Mouse (Mus musculus): ENCODE results near the gene Efhc1. TPM values are rescaled to one million over a fixed set of nuclear protein-coding genes. Genes with fewer than 3 reads are reported as not detected.

Gene Efhc1
- total and polyA plus RNA-seq, 2 experiments from 2014 or later, result 1.6 to 15.6 TPM

GRCm38 (mm10) chr1:20969642-20970041 lies 18.2 kb downstream of the Efhc1 start:
- WGBS, result 95% methylated on average over 2 of the region's 2 CpGs

GRCm38 (mm10) chr1:20973389-20973788 lies 22.0 kb downstream of the Efhc1 start:
- Histone ChIP-seq H3K36me3 (ENCODE audit: insufficient read depth, low read length) (no peaks in the 10 kb centered on the region), H3K4me1 (ENCODE audit: insufficient read depth, low read length) (no peaks in the 10 kb centered on the region), H3K27me3 (ENCODE audit: insufficient read depth, low read length) (no peaks in the 10 kb centered on the region), H3K9ac (replicated peaks; ENCODE audit: low read length, poor library complexity, severe bottlenecking) (no peak overlapping the region), H3K9me3 (ENCODE audit: low read length) (no peaks in the 10 kb centered on the region), H3K4me3 (ENCODE audit: low read depth, low read length) (no peak overlapping the region), H3K4me2 (ENCODE audit: low read depth, low read length, poor library complexity, severe bottlenecking) (no peak overlapping the region), H3K27ac (ENCODE audit: low read depth, low read length) (no peak overlapping the region)
- DNase-seq (ENCODE audit: low spot score) (no peak), ATAC-seq (ENCODE audit: low FRiP score) (no peak)
- 95% methylated on average over 6 of the region's 6 CpGs for WGBS
- no peak for TF ChIP-seq CTCF (IDR thresholded peaks at IDR 0.05)

More at GRCm38 (mm10) chr1:20969642-20970041, 18.2 kb downstream of the Efhc1 start:
- Histone ChIP-seq H3K27me3 (ENCODE audit: insufficient read depth, low read length) (no peaks in the 10 kb centered on the region), H3K9ac (replicated peaks; ENCODE audit: low read length, poor library complexity, severe bottlenecking) (no peak overlapping the region), H3K27ac (ENCODE audit: low read depth, low read length) (no peak overlapping the region), H3K36me3 (ENCODE audit: insufficient read depth, low read length) (no peaks in the 10 kb centered on the region), H3K4me1 (ENCODE audit: insufficient read depth, low read length) (no peaks in the 10 kb centered on the region), H3K9me3 (ENCODE audit: low read length) (no peaks in the 10 kb centered on the region), H3K4me3 (ENCODE audit: low read depth, low read length) (no peak overlapping the region), H3K4me2 (ENCODE audit: low read depth, low read length, poor library complexity, severe bottlenecking) (no peak overlapping the region)
- DNase-seq (ENCODE audit: low spot score) (no peak), ATAC-seq (ENCODE audit: low FRiP score) (no peak)
- no peak for TF ChIP-seq CTCF (IDR thresholded peaks at IDR 0.05)

GRCm38 (mm10) chr1:20974341-20975135 lies 23.1 kb downstream of the Efhc1 start:
- H3K9me3 ChIP-seq (ENCODE audit: low read length), result no peaks in the 10 kb centered on the region
- no peaks in the 10 kb centered on the region for H3K27me3 ChIP-seq (ENCODE audit: insufficient read depth, low read length)
- ATAC-seq (ENCODE audit: low FRiP score) (no peak), DNase-seq (ENCODE audit: low spot score) (no peak)
- H3K36me3 ChIP-seq (ENCODE audit: insufficient read depth, low read length), result no peaks in the 10 kb centered on the region
- no peak for TF ChIP-seq CTCF (IDR thresholded peaks at IDR 0.05)
- no peaks in the 10 kb centered on the region for H3K4me1 ChIP-seq (ENCODE audit: insufficient read depth, low read length)
- no peak overlapping the region for H3K27ac ChIP-seq (ENCODE audit: low read depth, low read length)
- H3K9ac ChIP-seq (replicated peaks; ENCODE audit: low read length, poor library complexity, severe bottlenecking), result no peak overlapping the region
- no peak overlapping the region for H3K4me3 ChIP-seq (ENCODE audit: low read depth, low read length)
- H3K4me2 ChIP-seq (ENCODE audit: low read depth, low read length, poor library complexity, severe bottlenecking), result no peak overlapping the region
- 80% methylated on average over 9 of the region's 9 CpGs for WGBS

GRCm38 (mm10) chr1:20980553-20980952 lies 29.1 kb downstream of the Efhc1 start:
- 43% methylated on average over 1 of the region's 1 CpGs for WGBS
- Histone ChIP-seq H3K36me3 (ENCODE audit: insufficient read depth, low read length) (no peaks in the 10 kb centered on the region), H3K4me3 (ENCODE audit: low read depth, low read length) (no peak overlapping the region), H3K4me2 (ENCODE audit: low read depth, low read length, poor library complexity, severe bottlenecking) (no peak overlapping the region), H3K27me3 (ENCODE audit: insufficient read depth, low read length) (no peaks in the 10 kb centered on the region), H3K9ac (replicated peaks; ENCODE audit: low read length, poor library complexity, severe bottlenecking) (no peak overlapping the region), H3K27ac (ENCODE audit: low read depth, low read length) (no peak overlapping the region), H3K9me3 (ENCODE audit: low read length) (no peaks in the 10 kb centered on the region), H3K4me1 (ENCODE audit: insufficient read depth, low read length) (no peaks in the 10 kb centered on the region)
- no peak for TF ChIP-seq CTCF (IDR thresholded peaks at IDR 0.05)
- ATAC-seq (ENCODE audit: low FRiP score), result no peak
- no peak for DNase-seq (ENCODE audit: low spot score)

- Histone ChIP-seq H3K4me1 (ENCODE audit: insufficient read depth, low read length) (no peaks in the 10 kb centered on the region), H3K9me3 (ENCODE audit: low read length) (no peaks in the 10 kb centered on the region), H3K4me3 (ENCODE audit: low read depth, low read length) (no peak overlapping the region), H3K36me3 (ENCODE audit: insufficient read depth, low read length) (no peaks in the 10 kb centered on the region), H3K27me3 (ENCODE audit: insufficient read depth, low read length) (no peaks in the 10 kb centered on the region), H3K4me2 (ENCODE audit: low read depth, low read length, poor library complexity, severe bottlenecking) (no peak overlapping the region), H3K9ac (replicated peaks; ENCODE audit: low read length, poor library complexity, severe bottlenecking) (no peak overlapping the region), H3K27ac (ENCODE audit: low read depth, low read length) (no peak overlapping the region)
- no peak for TF ChIP-seq CTCF (IDR thresholded peaks at IDR 0.05)
- no peak for DNase-seq (ENCODE audit: low spot score)
- no peak for ATAC-seq (ENCODE audit: low FRiP score)
- 82% methylated on average over 6 of the region's 6 CpGs for WGBS
These were observed 30.3 kb downstream of the Efhc1 start for GRCm38 (mm10) chr1:20981764-20982163.

GRCm38 (mm10) chr1:20984103-20984502 lies 32.7 kb downstream of the Efhc1 start:
- Histone ChIP-seq H3K36me3 (ENCODE audit: insufficient read depth, low read length) (no peaks in the 10 kb centered on the region), H3K4me2 (ENCODE audit: low read depth, low read length, poor library complexity, severe bottlenecking) (no peak overlapping the region), H3K4me3 (ENCODE audit: low read depth, low read length) (no peak overlapping the region), H3K27me3 (ENCODE audit: insufficient read depth, low read length) (no peaks in the 10 kb centered on the region), H3K9me3 (ENCODE audit: low read length) (no peaks in the 10 kb centered on the region), H3K27ac (ENCODE audit: low read depth, low read length) (no peak overlapping the region), H3K9ac (replicated peaks; ENCODE audit: low read length, poor library complexity, severe bottlenecking) (no peak overlapping the region), H3K4me1 (ENCODE audit: insufficient read depth, low read length) (no peaks in the 10 kb centered on the region)
- ATAC-seq (ENCODE audit: low FRiP score) (no peak), DNase-seq (ENCODE audit: low spot score) (peak; percentile 18)
- 76% methylated on average over 2 of the region's 2 CpGs for WGBS
- TF ChIP-seq CTCF (IDR thresholded peaks at IDR 0.05), result peak; percentile 57
